Mouse (Mus musculus): ENCODE measurements around the gene Olfr291. TPM values are rescaled to one million over a fixed set of nuclear protein-coding genes. Genes with fewer than 3 reads are reported as not detected.

The Olfr291 gene
- polyA plus RNA-seq (2012; rRNA removed), result 0.03 TPM in 2 replicates

GRCm38 (mm10) chr7:84853253-84853652, at the start of gene Olfr291:
Gene Olfr291 (plus strand): TSS chr7:84853553.

Other genes starting within 250 kb of the Olfr291 start
- 26.9 and 31.2 TPM in 2 replicates for gene Fah, start 246.8 kb upstream of the Olfr291 start, polyA plus RNA-seq (2012; rRNA removed)
- 124 and 135 TPM in 2 replicates for gene Zfand6, start 163.6 kb upstream of the Olfr291 start, polyA plus RNA-seq (2012; rRNA removed)
- not detected in 2 replicates for gene Vmn2r65, start 110.6 kb downstream of the Olfr291 start, polyA plus RNA-seq (2012; rRNA removed)
- not detected in 2 replicates for gene Vmn2r66, start 158.7 kb downstream of the Olfr291 start, polyA plus RNA-seq (2012; rRNA removed)